ENCODE assay signal across 16 mouse cellular contexts in genomic region chr6:90544433-90544832, GRCm38 (mm10). TPM values are rescaled to one million over a fixed set of nuclear protein-coding genes. Genes with fewer than 3 reads are reported as not detected.
DNase-seq lines count a peak whose midpoint lies in the region.
"Had no signal": no experiment of that assay in that cellular context is flagged by ENCODE, and none has a peak within 500 bp of the region (broad histone marks: within the 10 kb centered on the region; RNA-seq: fewer than 3 reads in every experiment).

No protein-coding gene starts in this region.

- peak; percentile 93 for DNase-seq in heart, adult 11 months
- DNase-seq in heart, postnatal 10 days = no peak
- peak; percentile 69 to 80 for DNase-seq in kidney, adult 8-10 months
- DNase-seq in kidney, postnatal 4 days = no peak
- peak; percentile 34 for DNase-seq in adrenal gland, postnatal 14 days
- DNase-seq in kidney, postnatal 25 days = peak; percentile 69 to 90
- DNase-seq in lung, postnatal 36 days = no peak
- DNase-seq: cerebellum, adult 11-12 months; embryo, embryonic 11 days; gastrocnemius, postnatal 14 days; heart, postnatal 14 days; lung, adult 18-20 months; lung, postnatal 14 days; right cerebral cortex, postnatal 25 days; thymus, adult 2 months had no signal

- intact Hi-C loops in heart, postnatal 10 days (cut with DNase I) = no loop called here

RNA-seq across cellular contexts. Expression of gene Aldh1l1, which starts 58.2 kb away (rescaled TPM):
- total RNA-seq in heart, postnatal 10 days (2021) = 1 to 10 TPM; 1.0 to 2.2 TPM
- total RNA-seq in adrenal gland, postnatal 14 days (2021) = 66.2 and 130 TPM in 2 replicates
- total RNA-seq: neutrophil, adult 5-6 weeks had no signal

Comparison
In these comparisons a context has a peak if more than half of its experiments do, and no peak if none do; other contexts are left out.
1. DNase-seq: peak in heart, adult 11 months (single experiment), kidney, adult 8-10 months (2 of 2), adrenal gland, postnatal 14 days (single experiment) and kidney, postnatal 25 days (2 of 2); none in heart, postnatal 10 days (0 of 2), kidney, postnatal 4 days (0 of 2) and lung, postnatal 36 days (single experiment).
2. RNA of gene Aldh1l1, which starts 58.2 kb away (total RNA-seq): 66.2 to 130 TPM in adrenal gland, postnatal 14 days; 1.0 to 2.2 TPM in heart, postnatal 10 days; every median in the first group is over 10 times any median in the second.